Mouse (Mus musculus): ENCODE measurements at regions not wholly inside any gene's neighbourhood (a gene's known extent, or its start where the extent isn't known, plus 50 kb on each side); places are given as distances from the start of the nearest gene placed in this dataset.

DNA sequence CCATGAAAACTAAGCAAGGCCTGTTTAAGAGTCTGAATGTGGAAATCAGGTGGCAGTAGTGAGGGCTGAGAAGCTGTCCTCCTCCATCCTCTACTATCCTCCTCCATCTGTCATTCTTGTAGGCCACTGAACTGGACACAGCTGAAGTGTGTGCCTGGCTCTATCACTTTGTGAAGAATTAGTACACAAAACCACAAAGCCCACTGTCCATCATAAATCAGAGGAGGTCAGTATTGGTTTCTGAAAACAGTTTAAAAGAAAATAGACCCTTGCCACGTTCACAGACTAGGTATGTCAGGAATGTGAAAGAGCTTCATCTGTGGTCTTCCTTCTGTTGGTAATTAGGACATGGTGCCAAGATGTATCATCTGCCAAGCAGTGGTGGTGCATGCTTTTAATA is 86.1 kb downstream of the Gpr65 start:
- TF ChIP-seq POLR2A (IDR thresholded peaks at IDR 0.05; ENCODE audit: low read depth, low read length) (no peak), CTCF (conservative IDR thresholded peaks at IDR 0.05 in 1 of 2, IDR thresholded peaks at IDR 0.05 in 1 of 2; ENCODE audit: low read depth in 2 of 2, low read length in 2 of 2) (no peak), RAD21 (IDR thresholded peaks at IDR 0.05; ENCODE audit: low read depth, low read length) (no peak), POLR2AphosphoS2 (IDR thresholded peaks at IDR 0.05; ENCODE audit: low read depth, low read length) (no peak), MYC (IDR thresholded peaks at IDR 0.05; ENCODE audit: low read depth, low read length) (no peak), MAZ (IDR thresholded peaks at IDR 0.05; ENCODE audit: low read depth, low read length) (no peak), EP300 (IDR thresholded peaks at IDR 0.05; ENCODE audit: low read length) (no peak)
